Comparison of ENCODE assay signal across 12 mouse cellular contexts in genomic region chr1:39578446-39578845, GRCm38 (mm10). TPM values are rescaled to one million over a fixed set of nuclear protein-coding genes. Genes with fewer than 3 reads are reported as not detected.
DNase-seq lines count a peak whose midpoint lies in the region; ATAC-seq and TF ChIP-seq lines count a peak whose summit lies in the region.
"Had no signal": no experiment of that assay in that cellular context is flagged by ENCODE, and none has a peak within 500 bp of the region (broad histone marks: within the 10 kb centered on the region; RNA-seq: fewer than 3 reads in every experiment).

No protein-coding gene starts in this region.

- ATAC-seq in stomach, embryonic 16.5 days (ENCODE audit: insufficient read depth, low FRiP score), result no peak
- no peak for ATAC-seq in stomach, postnatal 0 days (ENCODE audit: low FRiP score, low TSS enrichment)
- ATAC-seq: hindbrain, embryonic 16.5 days had no signal

- H3K36me3 ChIP-seq in stomach, embryonic 16.5 days (ENCODE audit: control insufficient read depth, insufficient read depth, low read length), result no peaks in the 10 kb centered on the region
- H3K36me3 ChIP-seq in stomach, postnatal 0 days (ENCODE audit: control insufficient read depth, insufficient read depth, low read length), result no peaks in the 10 kb centered on the region
- H3K36me3 ChIP-seq in thymus, adult 2 months (ENCODE audit: control insufficient read depth, insufficient read depth, low read length), result no peaks in the 10 kb centered on the region
- H3K36me3 ChIP-seq: limb, embryonic 13.5 days had no signal

- H3K27ac ChIP-seq in stomach, embryonic 16.5 days (ENCODE audit: low read length), result peak overlapping the region; percentile 60
- H3K27ac ChIP-seq in stomach, postnatal 0 days (replicated peaks), result no peak overlapping the region
- no peak overlapping the region for H3K27ac ChIP-seq in thymus, adult 2 months (ENCODE audit: control insufficient read depth, insufficient read depth, low read length)

- TF ChIP-seq EP300 in stomach, postnatal 0 days (optimal IDR thresholded peaks at IDR 0.05), result no peak

- H3K27me3 ChIP-seq in stomach, embryonic 16.5 days (ENCODE audit: control insufficient read depth, insufficient read depth, low read length), result no peaks in the 10 kb centered on the region
- H3K27me3 ChIP-seq in stomach, postnatal 0 days (ENCODE audit: control insufficient read depth, insufficient read depth, low read length), result no peaks in the 10 kb centered on the region
- no peaks in the 10 kb centered on the region for H3K27me3 ChIP-seq in thymus, adult 2 months (ENCODE audit: control insufficient read depth, insufficient read depth, low read length)
- H3K27me3 ChIP-seq: limb, embryonic 13.5 days had no signal

- DNase-seq in stomach, postnatal 0 days (ENCODE audit: low spot score), result no peak
- DNase-seq in fibroblast of lung, adult 2 months (ENCODE audit: low read depth), result peak; percentile 70
- peak; percentile 52 for DNase-seq in lung, postnatal 36 days
- no peak for DNase-seq in kidney, postnatal 14 days
- no peak for DNase-seq in thymus, adult 2 months
- no peak for DNase-seq in yolk sac, embryonic 10.5 days (ENCODE audit: low spot score)
- DNase-seq: adrenal gland, adult 2 months; kidney, postnatal 10 days; layer of hippocampus, postnatal 36 days had no signal

- no peaks in the 10 kb centered on the region for H3K9me3 ChIP-seq in stomach, embryonic 16.5 days (replicated peaks; ENCODE audit: control insufficient read depth, low read length)
- H3K9me3 ChIP-seq in stomach, postnatal 0 days (ENCODE audit: control insufficient read depth, low read length), result no peaks in the 10 kb centered on the region
- H3K9me3 ChIP-seq: limb, embryonic 13.5 days had no signal

- no peak overlapping the region for H3K4me2 ChIP-seq in stomach, embryonic 16.5 days (ENCODE audit: low read depth, low read length)
- H3K4me2 ChIP-seq in stomach, postnatal 0 days (replicated peaks; ENCODE audit: low read depth), result no peak overlapping the region

- TF ChIP-seq CTCF in stomach, postnatal 0 days (IDR thresholded peaks at IDR 0.05; ENCODE audit: low read depth), result no peak
- no peak for TF ChIP-seq CTCF in thymus, adult 2 months (IDR thresholded peaks at IDR 0.05; ENCODE audit: borderline replicate concordance, control insufficient read depth, extremely low read depth, insufficient read depth, low read length, poor library complexity)

- 78% methylated on average over 5 of the region's 5 CpGs for WGBS in stomach, embryonic 16.5 days
- 70% methylated on average over 5 of the region's 5 CpGs for WGBS in stomach, postnatal 0 days
- WGBS in thymus, adult 2 months, result 66% methylated on average over 5 of the region's 5 CpGs

- no peak overlapping the region for H3K4me3 ChIP-seq in stomach, embryonic 16.5 days (replicated peaks; ENCODE audit: low read length)
- H3K4me3 ChIP-seq in stomach, postnatal 0 days (ENCODE audit: low read depth, low read length), result no peak overlapping the region
- H3K4me3 ChIP-seq in thymus, adult 2 months (ENCODE audit: control insufficient read depth, insufficient read depth, low read length), result no peak overlapping the region

- peaks cover 15% of the 10 kb centered on the region for H3K4me1 ChIP-seq in stomach, embryonic 16.5 days (ENCODE audit: control insufficient read depth, insufficient read depth, low read length)
- H3K4me1 ChIP-seq in stomach, postnatal 0 days (replicated peaks; ENCODE audit: control insufficient read depth, insufficient read depth), result no peaks in the 10 kb centered on the region
- H3K4me1 ChIP-seq in thymus, adult 2 months (replicated peaks; ENCODE audit: control insufficient read depth, insufficient read depth, low read length), result peaks cover 3% of the 10 kb centered on the region; the same call in 1 of the 2 replicates

- no peak overlapping the region for H3K9ac ChIP-seq in stomach, embryonic 16.5 days (ENCODE audit: low read length)
- no peak overlapping the region for H3K9ac ChIP-seq in stomach, postnatal 0 days (ENCODE audit: low read length)

- no peak for TF ChIP-seq POLR2A in thymus, adult 2 months (IDR thresholded peaks at IDR 0.05; ENCODE audit: control insufficient read depth, extremely low read depth, insufficient read depth, low read length, poor library complexity)

RNA-seq across cellular contexts. Expression of gene Rnf149, which starts 1.2 kb away (rescaled TPM):
- 19.8 and 21.2 TPM in 2 replicates for polyA plus RNA-seq in stomach, embryonic 16.5 days (2015; fragmentation: Nextera tagmentation; extraction: Ambion mirVana)
- polyA plus RNA-seq in stomach, postnatal 0 days (2015; fragmentation: Nextera tagmentation; extraction: Ambion mirVana), result 30.2 and 33.5 TPM in 2 replicates
- polyA plus RNA-seq in thymus, adult 2 months (2012; rRNA removed), result 16.6 and 21.4 TPM in 2 replicates

RNA-seq across cellular contexts. Expression of gene Cnot11, which starts 43.7 kb away (rescaled TPM):
- 8.1 and 10.5 TPM in 2 replicates for polyA plus RNA-seq in stomach, embryonic 16.5 days (2015; fragmentation: Nextera tagmentation; extraction: Ambion mirVana)
- polyA plus RNA-seq in stomach, postnatal 0 days (2015; fragmentation: Nextera tagmentation; extraction: Ambion mirVana), result 11.1 and 12.3 TPM in 2 replicates
- polyA plus RNA-seq in thymus, adult 2 months (2012; rRNA removed), result 37.3 and 50.9 TPM in 2 replicates

Comparison
In these comparisons a context has a peak if more than half of its experiments do, and no peak if none do; other contexts are left out.
1. DNase-seq: peak in fibroblast of lung, adult 2 months (single experiment) and lung, postnatal 36 days (single experiment); none in stomach, postnatal 0 days (single experiment), kidney, postnatal 14 days (single experiment), thymus, adult 2 months (single experiment) and yolk sac, embryonic 10.5 days (single experiment).